Mouse (Mus musculus) adipocyte (in vitro differentiated cells): ENCODE data around the gene Ap1b1.

ENCODE experiments used
- DNase-seq: peaks from one replicate; pipeline ENCODE4 v3.0.0-alpha.2; 2016; ENCODE audit warnings: low spot score

Ap1b1 gene

GRCm38 (mm10) chr11:5035421-5035820, 48.8 kb downstream of the Ap1b1 start:
- no peak for DNase-seq

DNA sequence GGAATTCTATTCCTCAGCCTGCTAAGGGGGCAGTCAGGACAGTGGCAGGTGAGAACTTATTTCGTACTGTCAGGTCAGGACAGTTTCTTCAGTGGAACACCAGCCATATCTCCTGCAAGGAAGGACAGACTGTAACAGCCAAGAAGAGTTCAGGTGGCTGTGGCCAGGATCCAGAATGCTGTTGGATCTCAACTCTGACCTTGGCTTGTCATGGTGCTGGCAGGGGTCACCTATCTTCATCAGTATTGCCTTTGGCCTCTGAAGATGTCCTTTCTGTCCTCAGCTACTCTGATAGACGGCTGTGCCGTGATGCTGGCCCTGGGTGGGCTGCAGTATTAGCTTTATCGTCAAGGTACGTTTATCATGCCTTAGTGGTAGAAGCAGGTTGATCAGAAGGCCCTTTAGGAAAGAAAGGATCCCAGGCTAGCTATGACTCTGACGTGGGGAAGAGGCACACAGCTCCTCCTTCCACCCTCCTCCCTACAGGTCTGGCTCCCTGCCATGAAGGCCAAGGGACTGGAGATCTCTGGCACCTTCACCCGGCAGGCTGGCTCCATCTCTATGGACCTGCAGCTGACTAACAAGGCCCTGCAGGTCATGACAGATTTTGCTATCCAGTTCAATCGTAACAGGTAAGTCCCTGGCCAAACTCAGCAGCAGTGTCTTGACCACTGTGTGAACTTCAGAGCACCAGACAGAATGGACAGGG, 50.7 kb downstream of the Ap1b1 start:
- DNase-seq = peak; percentile 80

DNA sequence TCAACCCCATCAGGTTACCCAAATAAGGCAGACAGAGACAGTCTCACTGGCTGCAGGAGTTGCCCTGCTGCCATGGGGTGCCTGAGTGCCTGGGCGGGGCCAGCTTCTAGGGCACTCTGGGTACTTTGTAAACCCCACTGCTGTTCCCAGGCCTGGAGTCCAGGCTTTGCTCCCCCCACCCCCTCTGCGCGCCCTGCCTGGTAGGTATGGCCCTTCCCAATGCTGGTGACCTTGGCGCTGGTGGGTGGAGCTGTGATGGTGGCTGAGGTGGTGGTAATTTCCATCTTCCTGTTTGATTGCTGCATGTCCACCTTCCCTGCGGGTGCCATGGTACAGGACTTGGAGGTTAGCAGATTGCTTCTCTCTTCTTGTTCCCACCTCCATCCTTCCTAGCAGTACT, 54.0 kb downstream of the Ap1b1 start:
- DNase-seq = no peak

GRCm38 (mm10) chr11:5041144-5041780, 54.6 kb downstream of the Ap1b1 start:
- DNase-seq = no peak

GRCm38 (mm10) chr11:5042645-5043381, 56.2 kb downstream of the Ap1b1 start:
- DNase-seq = no peak

DNA sequence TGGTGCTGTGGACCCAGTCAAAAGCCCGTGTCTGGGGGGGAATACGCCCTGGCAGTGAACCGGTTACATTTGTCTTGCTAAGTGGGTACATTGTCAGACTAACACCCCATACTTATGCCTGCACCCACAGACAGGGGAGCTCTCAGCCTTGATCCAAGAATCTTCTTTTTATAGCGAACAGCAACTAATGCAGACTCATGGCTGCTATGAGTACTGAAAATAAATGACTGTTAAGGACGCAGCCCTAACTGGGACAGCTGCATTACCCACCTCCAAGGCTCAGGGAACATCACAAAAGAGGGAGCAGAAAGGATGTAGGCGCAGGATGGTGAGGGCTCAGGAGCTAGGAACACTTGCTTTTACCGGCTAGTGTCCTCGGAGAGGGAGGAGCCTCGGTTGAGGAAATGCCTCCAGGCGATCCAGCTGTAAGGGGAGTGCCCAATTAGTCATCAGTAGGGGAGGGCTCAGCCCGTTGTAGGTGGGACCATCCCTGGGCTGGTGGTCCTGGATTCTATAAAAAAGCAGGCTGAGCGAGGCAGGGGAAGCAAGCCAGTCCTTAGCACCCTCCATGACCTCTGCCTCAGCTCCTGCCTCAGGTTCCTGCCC, 59.8 kb downstream of the Ap1b1 start:
- no peak for DNase-seq

DNA sequence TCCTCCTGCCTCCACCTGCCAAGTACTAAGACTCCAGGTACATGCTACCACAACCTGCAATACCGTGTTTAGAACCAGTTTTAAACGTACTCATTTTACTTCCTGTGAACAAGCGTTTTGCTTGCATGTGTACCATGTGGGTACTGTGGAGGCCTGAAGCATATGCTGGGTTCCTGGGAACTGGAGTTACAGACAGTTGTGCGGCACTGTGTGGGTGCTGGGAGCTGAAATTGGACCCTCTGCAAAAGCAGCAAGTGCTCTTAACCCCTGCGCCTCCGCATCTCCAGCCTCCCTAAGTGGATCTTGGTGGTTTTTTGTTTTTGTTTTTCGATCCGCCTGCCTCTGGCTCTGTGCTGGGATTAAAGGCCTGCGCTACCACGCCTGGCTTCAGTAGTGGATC, 65.0 kb downstream of the Ap1b1 start:
- no peak for DNase-seq

DNA sequence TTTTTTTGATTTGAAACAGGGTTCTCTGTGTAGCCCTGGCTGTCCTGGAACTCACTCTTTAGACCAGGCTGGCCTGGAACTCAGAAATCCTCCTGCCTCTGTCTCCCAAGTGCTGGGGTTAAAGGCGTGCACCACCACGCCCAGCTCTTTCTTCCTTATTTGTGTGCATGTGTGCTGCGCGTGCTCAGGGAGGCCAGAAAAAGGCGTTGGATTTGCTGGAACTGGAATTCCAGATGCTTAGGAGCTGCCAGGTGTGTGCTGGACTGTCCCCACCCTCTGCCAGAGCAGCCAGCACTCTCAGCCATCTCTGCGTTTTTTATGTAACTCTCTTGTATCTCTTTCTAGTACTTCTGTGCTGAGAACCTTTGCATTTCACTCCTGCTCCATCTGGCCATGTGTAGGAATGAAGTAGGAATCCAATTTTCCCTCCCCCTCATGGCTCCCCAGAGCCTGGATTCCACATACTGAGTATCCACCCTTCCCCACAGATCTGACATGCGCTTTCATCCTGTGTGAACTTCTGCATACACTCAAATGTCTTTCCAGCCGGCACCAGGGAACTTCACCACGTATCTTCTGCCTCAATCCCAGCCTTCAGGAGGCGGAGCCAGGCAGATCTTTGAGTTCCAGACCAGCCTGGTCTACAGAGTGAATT, 65.7 kb downstream of the Ap1b1 start:
- DNase-seq = no peak

DNA sequence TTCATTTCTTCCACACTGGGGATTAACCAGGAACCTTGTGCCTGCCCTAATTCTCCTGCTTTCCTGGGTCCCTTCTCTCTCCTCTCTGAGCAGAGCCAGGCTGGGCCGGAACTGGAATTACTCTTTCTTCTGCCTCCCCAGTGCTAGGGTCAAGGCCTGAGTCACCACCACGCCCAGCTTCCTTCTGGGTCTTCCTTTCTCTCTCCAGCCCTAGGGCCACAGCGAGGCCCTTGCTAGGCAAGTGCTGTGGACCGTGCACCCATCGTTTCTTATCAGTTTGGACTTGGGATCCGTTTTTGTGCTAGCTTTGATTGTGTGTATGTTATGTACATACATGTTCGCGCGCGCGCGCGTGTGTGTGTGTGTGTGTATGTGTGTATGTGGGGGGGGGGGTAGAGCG, 67.5 kb downstream of the Ap1b1 start:
- DNase-seq = no peak

- DNase-seq = no peak
Measured at GRCm38 (mm10) chr11:5054874-5055273, 68.2 kb downstream of the Ap1b1 start.

GRCm38 (mm10) chr11:5055945-5056938, 69.6 kb downstream of the Ap1b1 start:
- no peak for DNase-seq

- no peak for DNase-seq
Measured at GRCm38 (mm10) chr11:5057064-5057463, 70.4 kb downstream of the Ap1b1 start.

DNA sequence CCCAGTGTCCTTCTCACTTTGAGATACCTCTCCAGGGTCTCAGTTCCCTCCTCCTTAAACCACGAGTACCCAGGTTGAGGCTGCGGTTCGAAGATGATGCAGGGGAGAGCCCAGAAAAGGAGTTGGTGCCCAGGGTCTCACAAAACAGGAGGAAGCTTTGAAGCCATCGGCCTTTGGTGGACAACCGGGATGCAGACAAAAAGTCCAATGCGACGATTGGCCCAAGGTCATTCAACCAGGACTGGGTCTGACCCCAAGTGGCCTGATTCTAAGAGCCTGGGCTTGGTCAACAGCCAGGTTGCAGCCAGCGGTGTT, 70.9 kb downstream of the Ap1b1 start:
- no peak for DNase-seq

GRCm38 (mm10) chr11:5057856-5058641, 71.4 kb downstream of the Ap1b1 start, which contains the start of gene Rasl10a:
Gene Rasl10a (plus strand): TSS chr11:5058128.
- DNase-seq = no peak

- DNase-seq = no peak
Measured at GRCm38 (mm10) chr11:5058783-5059182, 72.2 kb downstream of the Ap1b1 start.

- no peak for DNase-seq
Measured at GRCm38 (mm10) chr11:5059230-5059629, 72.6 kb downstream of the Ap1b1 start.

DNA sequence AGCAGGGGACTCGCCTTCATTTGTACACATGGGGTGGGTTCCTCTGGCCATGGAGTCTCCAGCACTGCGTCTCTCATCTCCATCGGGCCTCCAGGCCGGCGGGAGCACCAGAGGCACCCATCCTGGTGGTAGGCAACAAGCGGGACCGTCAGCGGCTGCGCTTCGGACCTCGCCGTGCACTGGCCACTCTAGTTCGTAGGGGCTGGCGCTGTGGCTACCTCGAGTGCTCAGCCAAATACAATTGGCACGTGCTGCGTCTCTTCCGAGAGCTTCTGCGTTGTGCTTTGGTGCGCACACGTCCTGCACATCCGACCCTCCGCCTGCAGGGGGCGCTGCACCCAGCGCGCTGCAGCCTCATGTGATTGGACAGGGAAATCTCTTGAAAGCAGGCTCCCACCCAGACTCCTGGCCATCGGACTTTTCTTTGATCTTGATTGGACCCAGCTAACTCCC, 73.1 kb downstream of the Ap1b1 start:
- DNase-seq = no peak

GRCm38 (mm10) chr11:5060756-5061412, 74.3 kb downstream of the Ap1b1 start:
- DNase-seq = no peak

DNA sequence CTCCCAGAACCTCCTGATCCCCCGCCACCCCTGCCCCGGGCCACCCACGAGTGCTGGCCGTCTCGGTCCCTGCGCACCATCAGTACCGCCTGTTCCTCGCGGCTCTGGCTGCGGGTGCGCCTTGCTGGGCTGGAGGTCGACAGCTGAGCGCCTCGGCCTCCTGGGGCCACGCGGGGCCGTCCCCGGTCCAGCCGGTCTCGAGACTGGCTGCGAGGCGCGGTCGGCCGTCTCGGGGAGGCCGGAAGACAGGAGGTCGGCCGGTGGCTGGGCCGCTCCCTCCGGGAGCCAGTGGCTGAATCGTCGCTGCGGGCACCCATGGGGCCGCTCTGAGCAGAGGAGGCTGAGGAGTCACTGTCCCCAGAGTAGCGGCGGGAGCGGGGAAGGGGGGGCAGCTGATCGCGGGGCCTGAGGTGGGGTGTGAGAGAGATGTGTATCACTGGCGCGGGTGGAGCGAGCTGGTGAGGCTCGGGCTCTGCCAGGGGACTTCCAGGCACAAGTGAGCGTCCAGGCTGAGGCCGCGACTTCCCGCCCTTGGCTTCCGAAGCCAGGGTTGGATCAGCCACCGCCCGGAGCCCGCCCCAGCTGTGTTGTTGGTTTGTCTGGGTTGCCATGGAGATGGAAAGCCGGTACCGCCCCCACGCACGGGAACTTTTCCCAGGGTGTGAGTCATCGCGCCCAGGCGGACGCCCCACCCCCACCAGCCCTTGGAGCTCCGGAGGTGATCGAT, 75.0 kb downstream of the Ap1b1 start:
- DNase-seq = no peak
